Mouse (Mus musculus): ENCODE measurements around the gene Smim24. TPM values are rescaled to one million over a fixed set of nuclear protein-coding genes. Genes with fewer than 3 reads are reported as not detected.

Gene Smim24
- total and polyA plus RNA-seq, 3 experiments = 1.4 to 5.4 (median 1.6) TPM

- peak; percentile 28 for DNase-seq
These were observed 41.8 kb downstream of the Smim24 start for GRCm38 (mm10) chr10:81434361-81435263.

DNA sequence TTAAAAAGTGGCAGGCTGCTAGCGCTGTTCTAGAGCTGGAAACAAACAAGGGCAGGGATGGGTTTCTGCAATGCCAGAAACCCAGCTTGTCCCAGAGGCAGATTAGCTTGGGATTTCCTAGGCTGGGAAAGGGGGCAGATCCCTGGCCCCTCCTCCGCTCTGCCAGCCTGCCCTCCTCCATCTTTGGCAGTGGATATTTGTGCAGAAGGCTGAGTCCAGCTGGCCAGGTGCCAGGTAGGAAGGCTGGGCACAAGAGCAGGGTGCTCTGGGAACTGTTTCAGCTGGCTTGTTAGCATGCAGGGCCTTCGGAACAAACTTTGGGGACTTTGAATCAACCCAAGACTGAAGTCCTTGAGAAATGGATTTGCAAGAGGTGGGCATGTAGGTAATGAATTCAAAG is 42.6 kb downstream of the Smim24 start:
- DNase-seq = peak; percentile 87

- DNase-seq = no peak
These were observed 48.2 kb downstream of the Smim24 start for GRCm38 (mm10) chr10:81441019-81441418.

Small RNA genes within 50 kb of the gene (microRNA-seq; reads per million reads assigned to microRNA genes)
- 0.44 to 0.83 reads per million in 2 experiments for gene Mir1191b
- gene Mir6913 = 0.22 to 0.41 reads per million in 2 experiments

Other genes starting within 250 kb of the Smim24 start
Only the 30 nearest of the 34 such genes appear.
- gene Dapk3, start 210.0 kb upstream of the Smim24 start, total RNA-seq (2021) = 10 to 100 TPM; 74.6 to 76.7 TPM
- gene Dapk3, start 210.0 kb upstream of the Smim24 start, polyA plus RNA-seq (2012; rRNA removed) = 100 and 127 TPM in 2 replicates
- not detected for gene 4930442H23Rik, start 209.2 kb upstream of the Smim24 start, total RNA-seq (2021)
- 0.12 TPM in 1 of 2 replicates, not detected in the other for gene 4930442H23Rik, start 209.2 kb upstream of the Smim24 start, polyA plus RNA-seq (2012; rRNA removed)
- gene Nmrk2, start 191.0 kb upstream of the Smim24 start, total RNA-seq (2021) = not detected
- gene Nmrk2, start 191.0 kb upstream of the Smim24 start, polyA plus RNA-seq (2012; rRNA removed) = not detected in 2 replicates
- gene Atcay, start 162.2 kb upstream of the Smim24 start, total RNA-seq (2021) = 1 to 10 TPM; 2.4 to 3.8 TPM
- 1.4 and 1.6 TPM in 2 replicates for gene Atcay, start 162.2 kb upstream of the Smim24 start, polyA plus RNA-seq (2012; rRNA removed)
- 10 to 100 TPM; 12.6 to 14.1 TPM for gene Zfr2, start 159.9 kb upstream of the Smim24 start, total RNA-seq (2021)
- gene Zfr2, start 159.9 kb upstream of the Smim24 start, polyA plus RNA-seq (2012; rRNA removed) = 38.7 and 47.5 TPM in 2 replicates
- gene Matk, start 140.1 kb upstream of the Smim24 start, total RNA-seq (2021) = under 1 TPM; 0.69 to 0.73 TPM
- gene Matk, start 140.1 kb upstream of the Smim24 start, polyA plus RNA-seq (2012; rRNA removed) = 0.86 and 1.0 TPM in 2 replicates
- gene Mrpl54, start 126.1 kb upstream of the Smim24 start, total RNA-seq (2021) = 100 to 1,000 TPM; 123 to 131 TPM
- gene Mrpl54, start 126.1 kb upstream of the Smim24 start, polyA plus RNA-seq (2012; rRNA removed) = 193 and 221 TPM in 2 replicates
- gene Apba3, start 126.1 kb upstream of the Smim24 start, total RNA-seq (2021) = 100 to 1,000 TPM in 1 of 2 experiments, 10 to 100 TPM in 1; 83.5 to 121 TPM
- gene Apba3, start 126.1 kb upstream of the Smim24 start, polyA plus RNA-seq (2012; rRNA removed) = 165 and 188 TPM in 2 replicates
- gene Tjp3, start 101.5 kb upstream of the Smim24 start, total RNA-seq (2021) = under 1 TPM; 0.41 to 0.92 TPM
- gene Tjp3, start 101.5 kb upstream of the Smim24 start, polyA plus RNA-seq (2012; rRNA removed) = 0.52 and 0.72 TPM in 2 replicates
- 10 to 100 TPM; 34.3 to 44.6 TPM for gene Pip5k1c, start 100.1 kb upstream of the Smim24 start, total RNA-seq (2021)
- gene Pip5k1c, start 100.1 kb upstream of the Smim24 start, polyA plus RNA-seq (2012; rRNA removed) = 71.0 and 72.8 TPM in 2 replicates
- gene Cactin, start 71.9 kb upstream of the Smim24 start, total RNA-seq (2021) = 10 to 100 TPM; 32.6 to 40.3 TPM
- 35.5 and 37.4 TPM in 2 replicates for gene Cactin, start 71.9 kb upstream of the Smim24 start, polyA plus RNA-seq (2012; rRNA removed)
- gene Tbxa2r, start 64.3 kb upstream of the Smim24 start, total RNA-seq (2021) = 10 to 100 TPM; 33.2 to 45.4 TPM
- 137 and 154 TPM in 2 replicates for gene Tbxa2r, start 64.3 kb upstream of the Smim24 start, polyA plus RNA-seq (2012; rRNA removed)
- 10 to 100 TPM in 1 of 2 experiments, 1 to 10 TPM in 1; 2.9 to 10.3 TPM for gene Gipc3, start 49.8 kb upstream of the Smim24 start, total RNA-seq (2021)
- gene Gipc3, start 49.8 kb upstream of the Smim24 start, polyA plus RNA-seq (2012; rRNA removed) = 2.8 and 3.2 TPM in 2 replicates
- gene Hmg20b, start 42.6 kb upstream of the Smim24 start, total RNA-seq (2021) = 10 to 100 TPM; 81.6 to 89.9 TPM
- gene Hmg20b, start 42.6 kb upstream of the Smim24 start, polyA plus RNA-seq (2012; rRNA removed) = 272 and 280 TPM in 2 replicates
- 10 to 100 TPM; 15.3 to 16.5 TPM for gene Mfsd12, start 35.6 kb upstream of the Smim24 start, total RNA-seq (2021)
- 69.3 and 77.4 TPM in 2 replicates for gene Mfsd12, start 35.6 kb upstream of the Smim24 start, polyA plus RNA-seq (2012; rRNA removed)
- 1 to 10 TPM; 1.2 to 3.6 TPM for gene 4930404N11Rik, start 27.2 kb upstream of the Smim24 start, total RNA-seq (2021)
- 9.7 and 12.4 TPM in 2 replicates for gene 4930404N11Rik, start 27.2 kb upstream of the Smim24 start, polyA plus RNA-seq (2012; rRNA removed)
- 10 to 100 TPM; 40.7 to 45.0 TPM for gene Fzr1, start 14.5 kb upstream of the Smim24 start, total RNA-seq (2021)
- gene Fzr1, start 14.5 kb upstream of the Smim24 start, polyA plus RNA-seq (2012; rRNA removed) = 95.6 and 103 TPM in 2 replicates
- 10 to 100 TPM; 39.6 to 54.3 TPM for gene Dohh, start 8.6 kb upstream of the Smim24 start, total RNA-seq (2021)
- gene Dohh, start 8.6 kb upstream of the Smim24 start, polyA plus RNA-seq (2012; rRNA removed) = 125 and 132 TPM in 2 replicates
- 1 to 10 TPM; 1.8 to 2.5 TPM for gene Gm48551, start 8.6 kb upstream of the Smim24 start, total RNA-seq (2021)
- gene Gm48551, start 8.6 kb upstream of the Smim24 start, polyA plus RNA-seq (2012; rRNA removed) = 2.9 and 6.7 TPM in 2 replicates
- 1 to 10 TPM in 1 of 2 experiments, not detected in 1; 1.4 TPM for gene Gm48552, start 4.0 kb upstream of the Smim24 start, total RNA-seq (2021)
- gene Gm48552, start 4.0 kb upstream of the Smim24 start, polyA plus RNA-seq (2012; rRNA removed) = 2.5 and 4.4 TPM in 2 replicates
- 100 to 1,000 TPM in 1 of 2 experiments, 10 to 100 TPM in 1; 80.8 to 126 TPM for gene Nfic, start 62.6 kb downstream of the Smim24 start, total RNA-seq (2021)
- gene Nfic, start 62.6 kb downstream of the Smim24 start, polyA plus RNA-seq (2012; rRNA removed) = 142 and 171 TPM in 2 replicates
- under 1 TPM; 0.55 to 0.78 TPM for gene Celf5, start 89.7 kb downstream of the Smim24 start, total RNA-seq (2021)
- gene Celf5, start 89.7 kb downstream of the Smim24 start, polyA plus RNA-seq (2012; rRNA removed) = 1.4 and 2.2 TPM in 2 replicates
- 100 to 1,000 TPM; 111 to 123 TPM for gene Ncln, start 103.3 kb downstream of the Smim24 start, total RNA-seq (2021)
- 562 and 856 TPM in 2 replicates for gene Ncln, start 103.3 kb downstream of the Smim24 start, polyA plus RNA-seq (2012; rRNA removed)
- 1 to 10 TPM in 1 of 2 experiments, under 1 TPM in 1; 0.98 to 1.6 TPM for gene S1pr4, start 107.1 kb downstream of the Smim24 start, total RNA-seq (2021)
- 3.5 and 3.6 TPM in 2 replicates for gene S1pr4, start 107.1 kb downstream of the Smim24 start, polyA plus RNA-seq (2012; rRNA removed)
- gene Gna15, start 131.2 kb downstream of the Smim24 start, total RNA-seq (2021) = 1 to 10 TPM; 1.1 to 2.2 TPM
- gene Gna15, start 131.2 kb downstream of the Smim24 start, polyA plus RNA-seq (2012; rRNA removed) = 1.4 and 1.9 TPM in 2 replicates
- gene Gna11, start 152.1 kb downstream of the Smim24 start, total RNA-seq (2021) = 10 to 100 TPM; 76.6 to 86.0 TPM
- gene Gna11, start 152.1 kb downstream of the Smim24 start, polyA plus RNA-seq (2012; rRNA removed) = 122 and 124 TPM in 2 replicates
- 1,000 to 10,000 TPM; 1,028 to 1,195 TPM for gene Aes, start 166.4 kb downstream of the Smim24 start, total RNA-seq (2021)
- 3,784 and 4,442 TPM in 2 replicates for gene Aes, start 166.4 kb downstream of the Smim24 start, polyA plus RNA-seq (2012; rRNA removed)
- 10 to 100 TPM; 50.4 to 51.0 TPM for gene Tle2, start 181.5 kb downstream of the Smim24 start, total RNA-seq (2021)
- gene Tle2, start 181.5 kb downstream of the Smim24 start, polyA plus RNA-seq (2012; rRNA removed) = 417 and 691 TPM in 2 replicates
- 10 to 100 TPM; 24.0 to 59.6 TPM for gene Tle6, start 208.0 kb downstream of the Smim24 start, total RNA-seq (2021)
- 49.5 and 90.8 TPM in 2 replicates for gene Tle6, start 208.0 kb downstream of the Smim24 start, polyA plus RNA-seq (2012; rRNA removed)
- gene BC025920, start 213.2 kb downstream of the Smim24 start, total RNA-seq (2021) = 1 to 10 TPM; 1.1 to 2.3 TPM
- 0.26 and 0.59 TPM in 2 replicates for gene BC025920, start 213.2 kb downstream of the Smim24 start, polyA plus RNA-seq (2012; rRNA removed)